Mouse (Mus musculus) spleen, postnatal 4 days (tissue): ENCODE data around the gene Nup93.

ENCODE experiments used
- DNase-seq, 2 experiments: peaks; one replicate each; pipeline ENCODE4 v3.0.0; 2022; ENCODE audit warnings: low spot score in 2 of 2

Gene Nup93

GRCm38 (mm10) chr8:94186542-94186941, 27.8 kb upstream of the Nup93 start:
- DNase-seq, result peak; percentile 82 to 91

- no peak for DNase-seq
Observed at GRCm38 (mm10) chr8:94187290-94188002, 26.9 kb upstream of the Nup93 start.

GRCm38 (mm10) chr8:94189275-94190031, 24.9 kb upstream of the Nup93 start:
- DNase-seq, result no peak

GRCm38 (mm10) chr8:94191101-94191691, 23.2 kb upstream of the Nup93 start:
- DNase-seq, result peak; percentile 78 to 88

GRCm38 (mm10) chr8:94192926-94193325, 21.4 kb upstream of the Nup93 start:
- DNase-seq, result no peak

GRCm38 (mm10) chr8:94194591-94195223, 19.7 kb upstream of the Nup93 start:
- DNase-seq, result no peak

- peak; percentile 61 to 76 for DNase-seq
Observed at GRCm38 (mm10) chr8:94199202-94199869, 15.0 kb upstream of the Nup93 start.

GRCm38 (mm10) chr8:94204043-94204442, 10.3 kb upstream of the Nup93 start:
- DNase-seq, result no peak

- peak; percentile 68 to 86 for DNase-seq
Observed at GRCm38 (mm10) chr8:94205736-94206135, 8.6 kb upstream of the Nup93 start.

- no peak for DNase-seq
Observed at GRCm38 (mm10) chr8:94206256-94206655, 8.1 kb upstream of the Nup93 start.

GRCm38 (mm10) chr8:94207491-94207890, 6.9 kb upstream of the Nup93 start:
- no peak for DNase-seq

GRCm38 (mm10) chr8:94209639-94210038, 4.7 kb upstream of the Nup93 start:
- no peak for DNase-seq

GRCm38 (mm10) chr8:94210225-94210624, 4.1 kb upstream of the Nup93 start:
- DNase-seq, result no peak

GRCm38 (mm10) chr8:94213819-94214218, 545 bp upstream of the Nup93 start:
- no peak for DNase-seq

- DNase-seq, result no peak
Observed at GRCm38 (mm10) chr8:94227381-94227939, 13.1 kb downstream of the Nup93 start.

- no peak for DNase-seq
Observed at GRCm38 (mm10) chr8:94240240-94240751, 25.9 kb downstream of the Nup93 start.

- DNase-seq, result no peak
Observed at GRCm38 (mm10) chr8:94249836-94250435, 35.6 kb downstream of the Nup93 start.

- DNase-seq, result no peak
Observed at GRCm38 (mm10) chr8:94258881-94259280, 44.5 kb downstream of the Nup93 start.

- no peak for DNase-seq
Observed at GRCm38 (mm10) chr8:94262626-94263297, 48.4 kb downstream of the Nup93 start.
